Mouse (Mus musculus) ZHBTc4 (cell line): ENCODE data around the gene Slc4a1.
A peak's percentile ranks its signal among the peaks of the same experiment; 100 is the strongest.

Experiments used
- DNase-seq: peaks from one replicate; pipeline ENCODE4 v3.0.0-alpha.2; 2011; ENCODE audit warnings: low read depth, low spot score

The Slc4a1 gene

DNA sequence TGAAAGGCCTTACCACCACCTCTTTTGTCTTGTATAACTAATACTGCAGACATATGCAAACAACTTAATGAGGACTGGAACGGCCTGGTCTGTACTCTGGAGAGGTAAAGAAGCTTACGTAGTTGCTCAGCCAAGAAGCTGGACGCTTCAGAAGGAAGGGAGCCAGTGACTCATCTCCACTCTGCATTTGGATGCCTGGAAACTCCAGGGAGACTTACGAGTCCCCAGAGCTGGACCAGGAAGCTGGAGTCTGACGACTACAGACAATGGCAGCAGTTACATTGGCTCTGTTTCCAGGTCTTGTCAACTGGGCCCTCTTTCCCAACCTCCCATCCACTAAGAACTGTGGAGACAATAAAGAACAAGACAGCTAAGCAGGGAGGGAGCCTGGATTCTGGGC is 38.8 kb downstream of the Slc4a1 start:
- no peak for DNase-seq

- DNase-seq, result no peak
These were observed 42.5 kb downstream of the Slc4a1 start for GRCm38 (mm10) chr11:102323516-102323915.

- no peak for DNase-seq
These were observed 44.1 kb downstream of the Slc4a1 start for GRCm38 (mm10) chr11:102321931-102322330.

DNA sequence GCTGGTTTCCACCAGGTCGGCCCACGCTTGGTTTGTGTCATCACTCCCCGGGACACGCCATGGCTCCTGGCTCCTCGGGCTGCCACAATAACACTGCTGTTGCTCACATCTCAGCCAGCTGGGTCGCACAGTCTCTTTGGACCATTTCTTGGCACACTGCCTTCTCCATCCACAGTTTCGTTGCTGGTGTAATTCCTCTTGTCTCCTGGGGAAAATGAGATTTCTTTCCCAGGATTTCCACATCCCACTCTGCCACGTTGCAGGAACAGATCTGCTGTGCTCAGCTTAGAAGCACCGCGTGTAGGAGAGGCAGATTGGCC is 45.4 kb downstream of the Slc4a1 start:
- DNase-seq, result no peak

DNA sequence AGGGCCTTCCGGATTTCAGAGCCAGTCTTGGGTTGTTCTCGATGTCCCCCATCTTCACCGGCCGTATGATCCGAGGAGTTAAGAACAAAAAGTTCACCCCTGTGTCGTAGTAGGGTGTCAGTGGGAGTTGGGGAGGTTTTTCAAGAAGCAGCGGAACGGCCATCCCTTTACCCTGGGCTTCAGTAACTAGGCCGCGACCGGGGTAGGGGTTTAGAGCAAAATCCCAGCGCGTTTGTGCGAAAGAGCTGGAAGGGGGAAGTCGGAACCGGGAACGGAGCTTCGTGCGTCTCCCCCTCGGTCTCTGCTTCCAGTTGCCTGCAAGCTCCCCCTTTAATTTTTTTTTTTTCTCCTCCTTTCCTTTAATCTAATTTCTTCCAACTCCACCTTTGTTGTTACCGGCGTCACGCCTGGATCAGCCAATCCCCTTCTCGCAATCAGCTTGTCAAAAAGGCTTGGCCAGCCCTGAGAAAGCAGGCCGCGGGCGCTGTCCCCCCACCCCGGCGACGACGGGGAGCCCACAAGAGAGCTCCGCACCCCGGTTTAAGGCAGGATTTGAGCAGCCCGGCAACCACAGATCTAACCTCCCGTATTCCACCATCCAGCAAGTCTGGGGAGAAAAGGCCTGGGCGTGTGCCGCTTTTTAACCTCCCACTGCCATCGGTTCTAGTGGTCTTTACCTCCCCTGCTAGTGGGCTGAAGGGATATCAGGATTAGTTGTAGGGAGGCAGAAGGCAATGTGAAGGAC is 45.9 kb downstream of the Slc4a1 start:
- DNase-seq, result no peak

- DNase-seq, result peak; percentile 77
These were observed 46.6 kb downstream of the Slc4a1 start, which contains the start of gene Ubtf for GRCm38 (mm10) chr11:102319410-102319792. Gene Ubtf (minus strand): TSS chr11:102319742.

DNA sequence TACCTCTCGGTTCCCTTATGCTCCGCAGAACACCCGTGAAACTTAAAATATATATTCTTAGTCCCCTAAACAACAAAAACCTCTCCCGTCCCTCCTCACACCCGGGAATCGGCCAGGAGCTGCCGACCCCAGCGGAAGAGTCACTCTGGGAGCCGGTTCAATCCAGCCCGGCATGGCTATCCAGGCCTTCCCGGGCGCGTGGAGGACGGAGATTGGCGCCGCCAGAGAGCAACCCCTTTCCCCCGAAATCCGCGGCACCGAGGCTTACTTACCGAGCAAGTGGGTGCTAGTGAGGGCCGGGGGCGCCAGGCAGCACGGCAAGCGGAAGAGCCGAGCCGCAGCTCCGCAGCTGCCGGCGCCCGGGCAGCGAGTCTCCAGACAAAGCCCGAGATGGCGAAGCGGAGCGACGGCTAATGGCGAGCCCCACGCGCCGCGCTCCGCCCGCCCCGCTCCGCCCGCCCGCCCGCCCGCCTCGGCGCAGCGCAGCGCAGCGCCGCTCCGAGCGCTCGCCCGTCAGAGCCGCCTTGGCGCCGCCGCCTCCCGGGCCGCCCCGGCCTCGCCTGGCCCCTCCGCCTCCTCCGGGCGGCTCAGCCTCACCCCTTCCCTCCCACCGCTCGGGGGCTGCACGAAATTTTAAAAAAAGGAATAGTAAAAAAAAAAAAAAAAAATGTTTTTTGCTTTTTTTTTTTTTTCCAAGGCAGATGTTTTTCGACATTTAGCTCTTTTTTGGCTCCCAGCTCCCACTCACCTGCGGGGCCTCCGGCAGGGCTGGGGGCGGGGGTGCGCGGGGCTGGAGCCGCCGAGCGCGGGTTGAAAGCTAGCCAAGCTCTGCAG is 47.2 kb downstream of the Slc4a1 start:
- DNase-seq, result peak; percentile 71

- peak; percentile 74 for DNase-seq
These were observed 48.0 kb downstream of the Slc4a1 start for GRCm38 (mm10) chr11:102317901-102318575.

- peak; percentile 74 for DNase-seq
These were observed 48.6 kb downstream of the Slc4a1 start for GRCm38 (mm10) chr11:102317298-102317900.

DNA sequence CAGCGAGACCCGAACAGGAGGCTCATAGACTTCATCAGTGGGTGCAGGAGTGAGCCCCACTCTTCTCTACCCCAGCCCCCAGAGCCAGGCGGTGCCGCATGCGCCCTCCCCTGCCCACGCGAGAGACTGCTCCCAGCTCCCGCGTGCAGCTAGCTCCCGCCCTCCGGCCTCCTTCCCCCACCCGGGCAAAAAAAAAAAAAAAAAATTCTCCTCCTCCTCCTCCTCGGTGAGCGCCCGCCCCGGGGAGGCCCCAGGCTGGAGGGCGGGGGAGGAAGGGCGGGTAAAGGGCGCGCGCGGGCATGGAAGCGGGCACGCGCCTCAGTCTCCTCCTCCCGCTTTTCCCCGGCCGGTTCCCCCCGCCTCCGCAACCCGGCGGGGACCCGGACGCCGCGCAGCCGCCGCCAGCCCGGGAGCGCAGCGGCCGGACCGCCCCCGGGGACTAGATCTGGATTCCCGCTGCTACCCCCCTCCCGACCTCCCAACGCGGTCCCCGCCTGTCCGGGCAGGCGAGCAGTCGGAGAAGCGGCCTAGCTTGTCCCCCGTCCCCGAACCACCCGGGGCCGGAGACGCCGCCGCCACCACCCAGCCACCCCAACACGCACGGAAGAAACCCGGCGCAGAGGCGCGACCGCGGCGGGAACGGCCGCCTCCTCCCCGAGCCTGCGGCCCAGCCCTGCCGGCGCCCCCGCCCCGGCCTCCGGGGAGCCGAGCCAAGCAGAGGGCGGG is 49.3 kb downstream of the Slc4a1 start:
- peak; percentile 94 for DNase-seq

GRCm38 (mm10) chr11:102315690-102316571 is 50.1 kb downstream of the Slc4a1 start:
- no peak for DNase-seq

- DNase-seq, result no peak
These were observed 51.7 kb downstream of the Slc4a1 start for GRCm38 (mm10) chr11:102314321-102314720.

DNA sequence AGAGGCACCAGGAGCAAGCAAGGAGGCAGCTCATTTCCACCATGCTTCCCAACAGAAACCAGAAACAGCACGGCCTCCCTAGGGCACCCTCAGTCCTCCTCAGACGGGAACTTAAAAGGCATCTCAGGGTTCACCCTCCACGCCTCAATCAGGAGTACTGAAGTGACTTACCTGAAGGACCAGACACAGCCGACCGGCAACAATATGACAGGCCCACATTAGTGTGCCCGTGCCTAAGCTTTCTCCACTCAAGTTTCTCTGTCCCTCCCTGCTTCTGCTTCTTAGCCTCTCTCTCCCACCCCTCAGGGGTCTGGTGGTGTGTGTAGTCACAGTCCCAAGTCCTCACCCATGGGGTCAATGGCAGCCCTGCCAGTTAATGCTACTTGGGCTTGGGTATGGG is 53.4 kb downstream of the Slc4a1 start:
- DNase-seq, result no peak

- no peak for DNase-seq
These were observed 54.0 kb downstream of the Slc4a1 start for GRCm38 (mm10) chr11:102311966-102312365.

DNA sequence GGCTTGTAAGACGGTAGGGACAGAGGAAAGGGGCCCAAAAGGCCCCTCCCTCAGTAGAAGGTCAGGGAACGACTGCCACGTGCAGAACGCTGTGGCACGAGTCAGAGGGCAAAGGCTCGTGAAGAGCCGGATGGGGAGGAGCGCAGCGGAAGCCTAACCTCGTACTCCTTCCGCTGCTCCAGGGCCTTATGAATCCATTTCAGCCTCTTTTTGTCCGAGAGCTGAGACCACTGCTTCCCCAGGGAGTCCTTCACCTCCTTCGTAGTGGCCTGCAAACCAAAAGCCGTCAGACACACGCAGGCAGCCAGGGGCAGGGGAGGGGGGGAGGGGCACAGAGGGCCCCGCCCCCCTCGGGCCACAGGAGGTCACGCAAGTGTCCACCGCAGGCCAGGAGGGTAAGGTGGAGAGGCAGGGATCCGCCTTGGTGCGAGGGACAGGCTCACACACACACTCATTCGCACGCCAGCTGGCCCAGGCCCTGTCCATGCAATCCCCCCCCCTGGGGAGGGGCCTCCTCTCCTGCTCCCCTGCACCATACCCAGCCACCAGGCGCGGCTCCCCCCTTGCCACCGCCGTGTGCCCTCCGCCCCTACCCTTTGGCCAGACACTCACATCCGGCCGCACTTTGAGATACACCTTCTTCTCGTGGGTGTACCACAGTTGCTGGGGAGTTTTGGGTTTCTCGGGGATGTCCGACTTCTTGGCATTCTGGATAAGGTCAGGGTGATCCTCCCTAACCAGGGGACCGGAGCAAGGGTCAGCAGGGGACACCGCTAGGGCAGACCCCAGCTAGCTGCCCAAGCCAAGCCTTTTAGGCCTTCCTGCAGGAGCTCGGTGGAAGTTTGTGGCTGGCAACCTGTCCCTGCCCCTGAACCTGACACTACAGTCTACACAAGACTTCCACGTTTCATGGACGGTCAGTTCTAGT is 55.0 kb downstream of the Slc4a1 start:
- peak; percentile 62 for DNase-seq

DNA sequence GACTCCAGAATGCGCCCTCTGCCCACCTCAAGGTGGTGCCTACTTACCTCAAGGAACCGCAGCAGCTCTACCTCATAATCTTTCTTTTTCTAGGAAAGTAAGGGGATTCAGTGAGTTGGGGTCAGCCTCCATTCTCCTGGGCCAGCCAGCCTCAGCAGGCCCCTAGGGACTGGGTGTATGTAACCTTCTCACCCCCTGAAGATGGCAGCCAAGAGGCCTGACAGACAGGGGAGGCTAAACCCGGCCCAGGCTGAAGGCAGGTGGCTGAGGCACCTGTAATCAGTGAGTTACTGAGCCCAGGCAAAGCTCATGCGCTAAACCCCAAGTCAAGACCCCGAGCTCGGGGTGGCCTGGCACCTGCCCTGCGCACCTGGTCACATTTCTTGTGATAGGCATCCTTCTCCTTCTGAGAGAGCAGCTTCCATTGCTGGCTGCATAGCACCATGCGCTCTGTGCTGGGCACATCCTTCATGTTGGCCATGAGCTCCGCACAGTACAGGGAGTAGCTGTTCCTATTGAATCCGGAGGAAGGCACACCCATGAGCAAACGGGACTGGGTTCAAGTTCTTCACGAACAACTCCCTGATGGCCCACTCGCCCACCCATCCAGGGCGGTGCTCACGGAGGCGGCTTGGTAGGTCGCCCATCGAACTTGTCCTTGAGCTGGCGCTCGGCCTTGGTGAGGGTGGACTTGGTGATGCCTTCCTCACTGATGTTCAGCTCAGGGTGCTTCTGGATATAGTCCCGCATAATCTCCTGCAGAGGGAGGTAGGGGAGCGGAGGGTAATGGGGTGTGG is 56.0 kb downstream of the Slc4a1 start:
- no peak for DNase-seq

DNA sequence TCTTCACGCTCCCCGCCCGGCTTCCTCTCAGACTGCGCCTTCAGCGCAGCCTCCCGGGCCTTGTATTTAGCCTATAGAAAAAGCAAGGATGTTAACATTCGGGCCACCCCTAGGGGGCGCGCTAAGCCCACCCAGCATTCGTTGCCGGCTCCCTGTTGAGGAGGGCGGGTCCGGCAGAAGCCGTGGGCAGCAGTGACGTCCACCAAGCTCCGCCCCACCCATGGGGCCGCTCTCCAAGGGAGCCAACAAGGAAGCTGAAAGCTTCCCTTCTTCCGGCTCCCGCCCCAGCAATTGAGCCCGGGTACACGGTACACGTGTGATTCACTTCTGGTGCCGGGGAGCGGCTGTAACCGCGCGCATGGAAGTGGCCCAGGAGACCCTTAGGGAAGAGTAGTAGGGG is 57.0 kb downstream of the Slc4a1 start:
- DNase-seq, result peak; percentile 96

GRCm38 (mm10) chr11:102308104-102308503 is 57.9 kb downstream of the Slc4a1 start:
- DNase-seq, result no peak
